Mouse (Mus musculus): ENCODE data around the gene Pde4d. TPM values are rescaled to one million over a fixed set of nuclear protein-coding genes. Genes with fewer than 3 reads are reported as not detected.

The Pde4d gene
- total RNA-seq, 2 experiments from 2014 or later, result 72.4 to 79.0 TPM

DNA sequence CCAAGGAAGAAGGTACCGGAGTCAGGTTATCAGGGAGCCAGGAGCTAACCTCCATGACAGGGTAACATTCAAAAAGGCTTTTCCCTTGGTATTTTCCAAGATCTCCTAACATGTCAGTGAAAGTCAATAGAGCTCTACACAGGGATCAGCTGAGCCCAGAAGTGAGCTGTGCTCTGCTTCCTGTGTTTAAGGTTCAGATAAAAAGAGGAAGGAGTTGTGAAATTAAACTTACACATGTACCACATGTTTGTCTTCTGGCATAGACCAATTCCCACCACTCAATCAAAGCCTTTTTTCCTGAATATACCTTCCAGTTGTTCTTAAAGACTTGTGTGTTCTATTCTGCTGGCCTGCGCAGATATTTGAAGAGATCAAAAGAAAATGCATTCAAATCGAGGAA lies 37.3 kb downstream of the Pde4d start:
- DNase-seq (ENCODE audit: low spot score in 2 of 2), result no peak

DNA sequence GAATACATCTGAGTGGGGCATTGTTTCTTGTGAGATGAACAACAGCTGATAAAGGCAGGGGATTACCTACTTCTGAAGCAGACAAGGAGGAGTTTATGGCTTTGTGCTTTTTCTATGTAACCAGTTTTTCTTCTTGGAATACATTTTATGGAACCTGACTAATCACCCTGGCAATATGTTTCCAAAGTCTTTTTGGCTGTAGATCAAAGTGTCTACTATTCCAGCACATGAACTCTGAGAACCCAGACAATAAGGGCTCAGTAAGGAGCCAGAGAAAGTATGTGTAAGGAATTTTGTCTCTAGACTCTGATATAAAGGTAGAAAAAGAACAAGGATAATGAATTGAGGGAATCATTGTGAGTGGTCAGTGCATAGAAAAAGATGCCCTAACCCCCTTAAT lies 40.1 kb downstream of the Pde4d start:
- DNase-seq (ENCODE audit: low spot score in 2 of 2), result no peak

GRCm38 (mm10) chr13:108490872-108491271 lies 41.1 kb downstream of the Pde4d start:
- no peak for DNase-seq (ENCODE audit: low spot score in 2 of 2)

- no peak for DNase-seq (ENCODE audit: low spot score in 2 of 2)
Observed at GRCm38 (mm10) chr13:108492886-108493285, 43.1 kb downstream of the Pde4d start.

- DNase-seq (ENCODE audit: low spot score in 2 of 2), result no peak
Observed at GRCm38 (mm10) chr13:108494365-108494764, 44.6 kb downstream of the Pde4d start.

DNA sequence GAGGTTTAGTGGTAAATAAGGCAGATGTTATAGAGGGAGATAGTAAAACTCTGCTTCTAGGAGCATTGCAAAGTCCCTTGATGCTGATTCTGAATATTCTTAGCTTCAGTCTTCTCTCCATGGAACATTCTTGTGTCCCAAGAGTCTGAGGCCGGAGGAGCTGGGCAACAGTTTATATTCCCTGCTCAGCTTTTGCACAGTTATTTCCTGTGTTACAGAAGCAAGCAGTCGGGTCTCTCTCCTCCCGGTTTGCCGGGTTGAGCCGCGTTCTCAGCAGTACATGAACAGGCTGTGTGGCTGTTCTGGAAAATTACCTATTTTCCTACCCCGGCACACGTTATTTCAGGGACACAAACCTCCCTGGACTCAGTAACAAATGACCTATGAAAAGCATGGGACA lies 48.0 kb downstream of the Pde4d start:
- no peak for DNase-seq (ENCODE audit: low spot score in 2 of 2)

DNA sequence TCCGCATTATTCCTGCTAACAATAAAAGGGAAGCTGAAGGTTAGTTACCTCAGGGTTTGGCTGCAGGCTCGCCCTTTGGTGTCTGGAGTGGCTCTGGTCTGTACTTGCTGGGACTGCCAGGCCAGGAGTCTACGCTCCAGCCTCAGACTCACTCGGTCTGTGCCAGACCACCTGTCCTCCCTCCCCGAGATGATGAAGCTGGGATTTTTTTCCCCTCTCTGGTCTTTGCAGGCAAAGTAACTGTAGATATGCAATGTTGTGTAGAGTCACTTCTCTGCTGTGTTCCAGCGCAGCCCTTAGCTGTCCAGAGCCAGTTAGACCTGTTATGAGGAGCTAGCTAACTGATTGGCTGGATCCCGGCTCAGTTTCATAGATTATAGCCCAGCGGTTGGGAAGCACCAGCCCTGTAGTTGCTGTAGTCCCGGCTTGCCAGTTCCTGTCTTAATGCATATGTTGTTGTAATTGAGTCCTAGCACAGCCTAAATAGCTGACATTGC lies 48.5 kb downstream of the Pde4d start:
- DNase-seq (ENCODE audit: low spot score in 2 of 2), result no peak

- DNase-seq (ENCODE audit: low spot score in 2 of 2), result no peak
Observed at GRCm38 (mm10) chr13:108498773-108499313, 49.1 kb downstream of the Pde4d start.

GRCm38 (mm10) chr13:108501386-108501785 lies 51.6 kb downstream of the Pde4d start:
- no peak for DNase-seq (ENCODE audit: low spot score in 2 of 2)

- DNase-seq (ENCODE audit: low spot score in 2 of 2), result no peak
Observed at GRCm38 (mm10) chr13:108524548-108524947, 74.8 kb downstream of the Pde4d start.

DNA sequence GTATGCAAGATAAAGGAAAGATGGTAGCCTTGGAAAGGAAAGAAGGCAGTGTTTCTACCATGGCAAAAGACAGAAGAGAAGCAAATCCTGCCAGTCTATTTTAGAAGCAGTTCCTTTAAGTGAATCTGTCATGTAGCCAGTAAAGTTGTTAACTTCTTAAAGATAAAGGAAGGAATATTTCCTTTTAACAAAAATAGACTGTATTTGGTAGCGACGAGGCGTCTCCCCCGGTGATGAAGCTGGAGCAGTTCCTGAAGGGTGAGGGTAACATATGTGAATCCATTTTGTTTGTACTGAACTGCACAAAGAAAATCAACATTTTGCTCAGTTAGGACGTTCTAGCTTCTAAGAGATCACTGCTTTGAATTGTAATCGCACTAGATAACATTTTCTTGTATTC lies 75.2 kb downstream of the Pde4d start:
- peak in 1 of 2 experiments; percentile 22 for DNase-seq (ENCODE audit: low spot score in 2 of 2)

DNA sequence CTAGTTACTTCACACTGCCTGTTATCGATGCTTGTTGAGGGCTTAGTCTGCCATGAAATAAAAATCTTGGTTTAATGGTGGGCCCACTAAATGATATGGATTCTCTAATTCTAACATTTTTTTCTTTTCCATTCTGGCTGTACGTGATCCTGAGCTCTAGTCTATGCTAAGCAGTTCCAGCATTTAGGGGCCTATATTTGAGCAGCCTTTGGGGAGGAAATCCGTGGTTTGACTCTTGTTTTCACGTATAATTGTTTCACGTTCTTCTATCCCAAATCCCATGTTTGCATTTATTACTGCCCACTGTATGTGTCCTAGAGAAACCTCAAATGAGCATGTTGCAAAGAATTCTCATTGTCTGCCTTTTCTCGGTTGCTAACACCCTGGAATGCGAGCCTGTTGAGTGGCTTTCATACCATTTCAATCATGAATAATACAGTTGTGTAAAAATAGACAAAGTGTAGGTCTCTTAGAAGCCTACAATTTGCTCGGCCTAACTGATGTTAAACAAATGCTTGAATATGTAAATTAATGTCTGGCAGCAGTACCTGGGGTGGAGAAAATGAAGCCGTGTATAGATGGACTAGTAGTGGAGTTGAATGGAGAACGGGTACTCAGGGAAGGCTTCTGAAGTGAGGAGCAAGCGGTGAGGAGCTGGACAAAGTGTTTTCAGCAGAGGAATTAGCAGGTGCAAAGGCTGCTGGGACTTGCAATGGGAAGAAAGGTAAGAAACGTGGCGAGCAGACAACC lies 76.7 kb downstream of the Pde4d start:
- DNase-seq (ENCODE audit: low spot score in 2 of 2), result no peak

GRCm38 (mm10) chr13:108527090-108527770 lies 77.5 kb downstream of the Pde4d start:
- no peak for DNase-seq (ENCODE audit: low spot score in 2 of 2)

- DNase-seq (ENCODE audit: low spot score in 2 of 2), result no peak
Observed at GRCm38 (mm10) chr13:108528343-108528742, 78.6 kb downstream of the Pde4d start.

DNA sequence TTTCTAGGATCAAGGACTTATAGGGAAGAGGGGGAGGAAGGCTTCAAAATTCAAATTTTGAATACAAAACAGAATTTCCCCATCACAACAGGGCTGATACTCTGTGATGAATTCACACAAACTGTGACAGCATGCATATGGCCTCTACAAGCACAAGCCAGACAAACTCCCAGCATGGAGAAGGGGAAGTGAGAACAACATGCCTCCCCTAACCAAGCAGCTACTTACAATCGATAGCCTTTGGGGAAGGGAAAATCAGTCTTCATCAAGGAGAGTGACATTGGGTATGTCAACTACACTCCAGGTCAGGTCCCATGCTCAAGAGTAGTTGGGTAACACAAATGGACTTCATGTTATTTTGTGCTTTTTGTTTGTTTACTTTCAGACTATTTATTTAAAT lies 83.1 kb downstream of the Pde4d start:
- DNase-seq (ENCODE audit: low spot score in 2 of 2), result no peak

GRCm38 (mm10) chr13:108536436-108536835 lies 86.7 kb downstream of the Pde4d start:
- DNase-seq (ENCODE audit: low spot score in 2 of 2), result no peak

GRCm38 (mm10) chr13:108536951-108537350 lies 87.2 kb downstream of the Pde4d start:
- no peak for DNase-seq (ENCODE audit: low spot score in 2 of 2)

DNA sequence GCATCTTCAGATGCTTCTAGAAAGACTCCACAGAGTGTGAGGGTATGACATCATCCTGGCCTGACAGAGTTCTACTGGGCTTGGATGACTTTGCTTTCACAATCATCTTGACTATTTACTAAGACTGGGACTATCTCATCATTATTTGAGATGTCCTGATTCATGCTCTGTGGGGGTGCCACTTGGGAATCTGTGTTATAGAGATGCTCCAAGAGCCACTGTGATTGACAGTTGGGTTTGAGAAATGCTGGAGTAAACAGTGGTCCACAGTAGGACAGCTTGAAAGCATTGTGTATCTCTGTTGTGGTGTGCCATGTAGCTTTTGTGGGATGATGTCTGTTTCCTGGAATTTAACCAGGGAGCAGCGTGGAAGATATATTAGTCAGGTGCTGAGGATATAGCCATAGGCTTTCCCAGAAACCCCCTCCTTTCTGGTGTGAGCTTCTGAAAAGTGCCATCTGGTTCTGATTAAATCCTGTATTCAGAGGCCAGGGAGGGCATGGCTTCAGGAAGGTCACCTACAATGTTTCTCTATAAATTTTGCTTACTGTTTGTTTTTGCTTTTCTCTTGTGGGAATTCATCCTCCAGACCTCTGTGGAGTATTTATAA lies 89.1 kb downstream of the Pde4d start:
- DNase-seq (ENCODE audit: low spot score in 2 of 2), result no peak

DNA sequence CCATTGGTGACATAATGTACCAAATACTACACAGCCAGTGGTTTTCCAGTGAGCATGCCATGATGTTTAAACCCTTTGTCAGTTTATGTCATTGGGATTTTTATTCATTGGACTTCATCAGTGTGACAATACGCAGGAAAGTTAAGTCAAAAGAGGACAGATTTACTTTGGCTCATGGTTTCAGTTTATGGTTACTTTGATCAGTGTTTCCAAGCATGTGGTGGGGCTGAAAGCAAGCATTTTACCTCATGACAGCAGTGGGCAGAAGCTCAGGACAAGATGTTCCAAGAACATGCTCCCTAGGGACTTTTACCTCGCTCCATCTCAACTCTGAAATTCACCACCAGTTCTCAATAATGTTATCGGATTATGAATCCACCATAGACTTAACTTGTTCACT lies 91.7 kb downstream of the Pde4d start:
- no peak for DNase-seq (ENCODE audit: low spot score in 2 of 2)

DNA sequence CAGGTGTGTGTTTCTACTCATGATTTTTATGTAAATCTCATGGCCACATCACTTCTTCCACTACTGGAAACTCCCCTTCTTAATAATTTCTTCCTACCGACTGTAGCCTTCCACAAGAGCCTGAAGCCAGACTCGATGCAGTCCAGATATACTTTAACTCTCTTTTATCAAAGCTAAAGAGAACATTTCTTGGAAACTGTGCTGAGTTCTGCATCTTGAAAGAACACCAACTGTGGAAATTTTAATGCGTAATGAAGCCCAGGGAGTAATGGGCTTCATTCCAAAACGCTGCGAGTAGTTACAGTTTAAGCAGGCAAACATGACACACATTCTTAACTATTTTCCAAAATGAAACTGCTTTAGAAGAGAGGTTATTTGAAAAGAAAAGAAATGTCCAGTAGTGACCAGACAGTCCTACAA lies 92.6 kb downstream of the Pde4d start:
- peak in 1 of 2 experiments; percentile 50 for DNase-seq (ENCODE audit: low spot score in 2 of 2)

GRCm38 (mm10) chr13:108552288-108552687 lies 102.5 kb downstream of the Pde4d start:
- no peak for DNase-seq (ENCODE audit: low spot score in 2 of 2)

- DNase-seq (ENCODE audit: low spot score in 2 of 2), result no peak
Observed at GRCm38 (mm10) chr13:108552995-108553394, 103.2 kb downstream of the Pde4d start.
